Mouse (Mus musculus) cerebellum, adult 2 months (tissue): ENCODE results near the gene Zfp341.

Experiments used
- CTCF ChIP-seq: fragments of 200-500 bp; IDR thresholded peaks from 2 replicates; pipeline ENCODE4 v1.5.1; 2011; ENCODE audit warnings: low read depth, mild to moderate bottlenecking, control low read depth, low read length, moderate library complexity, borderline replicate concordance; ENCODE audit not compliant: insufficient read depth
- POLR2A ChIP-seq: fragments of 200-500 bp; IDR thresholded peaks from 2 replicates; pipeline ENCODE4 v1.6.1; 2011; ENCODE audit warnings: low read length, control low read depth, borderline replicate concordance; ENCODE audit not compliant: insufficient read depth

GRCm38 (mm10) chr2:154630531-154630930, 17.4 kb downstream of the Zfp341 start:
- TF ChIP-seq POLR2A (no peak), CTCF (no peak)
